Mouse (Mus musculus): ENCODE measurements around the gene Jmjd4. TPM values are rescaled to one million over a fixed set of nuclear protein-coding genes. Genes with fewer than 3 reads are reported as not detected.

The Jmjd4 gene
- polyA plus RNA-seq, 1 experiment from 2014 or later, result 13.9 TPM

DNA sequence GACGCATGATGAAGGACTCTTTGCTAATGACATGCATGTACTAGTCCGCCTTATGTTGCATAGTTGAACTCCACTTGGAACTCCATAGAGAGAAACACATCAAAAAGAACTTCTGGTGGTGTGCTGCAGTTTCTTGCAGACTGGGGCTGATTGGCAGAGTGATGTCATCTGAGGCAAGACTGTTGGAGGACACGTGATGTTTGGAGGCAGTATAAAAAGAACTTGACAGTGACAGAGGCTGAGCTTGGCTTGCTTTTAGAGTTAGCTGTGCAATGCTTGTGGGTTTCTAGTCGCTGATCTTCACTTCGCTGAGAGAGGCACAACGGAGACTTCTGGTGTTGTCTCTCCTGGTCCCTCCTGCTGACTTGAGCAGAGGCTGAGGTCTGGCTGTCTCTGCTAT lies 27.4 kb downstream of the Jmjd4 start:
- Histone ChIP-seq H3K27ac (no peak overlapping the region), H3K27me3 (no peaks in the 10 kb centered on the region), H3K9ac (no peak overlapping the region), H3K9me3 (replicated peaks) (no peaks in the 10 kb centered on the region), H3K36me3 (no peaks in the 10 kb centered on the region), H3K4me3 (replicated peaks) (no peak overlapping the region), H3K4me2 (no peak overlapping the region), H3K4me1 (no peaks in the 10 kb centered on the region)
- WGBS, result 68% methylated on average over 6 of the region's 6 CpGs
- ATAC-seq (replicated peaks; ENCODE audit: low FRiP score), result no peak

- 9% methylated on average over 2 of the region's 2 CpGs for WGBS
- H3K27me3 ChIP-seq, result no peaks in the 10 kb centered on the region
- H3K9ac ChIP-seq, result no peak overlapping the region
- H3K36me3 ChIP-seq, result peaks cover 32% of the 10 kb centered on the region
- H3K4me2 ChIP-seq, result no peak overlapping the region
- H3K9me3 ChIP-seq (replicated peaks), result no peaks in the 10 kb centered on the region
- H3K4me3 ChIP-seq (replicated peaks), result no peak overlapping the region
- ATAC-seq (replicated peaks; ENCODE audit: low FRiP score), result no peak
- no peaks in the 10 kb centered on the region for H3K4me1 ChIP-seq
- H3K27ac ChIP-seq, result no peak overlapping the region
Measured at GRCm38 (mm10) chr11:59483212-59483611, 33.4 kb downstream of the Jmjd4 start.

DNA sequence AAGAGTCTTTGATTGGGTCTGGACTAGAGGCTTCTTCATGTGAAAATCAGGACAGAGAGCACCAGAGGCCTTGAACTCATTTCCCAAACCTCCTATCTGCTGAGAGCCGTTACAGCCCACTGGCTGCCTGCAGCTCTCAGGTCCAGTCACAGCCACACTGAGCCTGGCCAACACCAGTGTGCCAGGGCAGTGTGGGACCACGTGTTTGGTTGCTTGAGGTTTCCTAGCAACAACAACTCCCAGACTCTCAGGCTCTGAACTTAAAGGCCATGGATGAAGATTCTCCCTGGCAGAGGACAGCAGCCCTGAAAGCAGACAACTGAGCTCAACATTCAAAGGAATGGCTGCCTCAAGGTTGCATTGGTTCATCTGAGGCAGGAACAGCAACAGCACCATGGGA lies 35.8 kb downstream of the Jmjd4 start:
- Histone ChIP-seq H3K4me3 (replicated peaks) (no peak overlapping the region), H3K9ac (no peak overlapping the region), H3K36me3 (peaks cover 56% of the 10 kb centered on the region), H3K9me3 (replicated peaks) (no peaks in the 10 kb centered on the region), H3K27ac (no peak overlapping the region), H3K4me2 (no peak overlapping the region), H3K27me3 (no peaks in the 10 kb centered on the region), H3K4me1 (no peaks in the 10 kb centered on the region)
- no peak for ATAC-seq (replicated peaks; ENCODE audit: low FRiP score)
- WGBS, result 51% methylated on average over 2 of the region's 2 CpGs

- Histone ChIP-seq H3K27ac (no peak overlapping the region), H3K27me3 (no peaks in the 10 kb centered on the region), H3K4me1 (no peaks in the 10 kb centered on the region), H3K4me3 (replicated peaks) (no peak overlapping the region), H3K4me2 (no peak overlapping the region), H3K9me3 (replicated peaks) (no peaks in the 10 kb centered on the region), H3K9ac (no peak overlapping the region), H3K36me3 (peaks cover 62% of the 10 kb centered on the region)
- ATAC-seq (replicated peaks; ENCODE audit: low FRiP score), result no peak
- 81% methylated on average over 8 of the region's 8 CpGs for WGBS
Measured at GRCm38 (mm10) chr11:59486222-59486621, 36.4 kb downstream of the Jmjd4 start.

DNA sequence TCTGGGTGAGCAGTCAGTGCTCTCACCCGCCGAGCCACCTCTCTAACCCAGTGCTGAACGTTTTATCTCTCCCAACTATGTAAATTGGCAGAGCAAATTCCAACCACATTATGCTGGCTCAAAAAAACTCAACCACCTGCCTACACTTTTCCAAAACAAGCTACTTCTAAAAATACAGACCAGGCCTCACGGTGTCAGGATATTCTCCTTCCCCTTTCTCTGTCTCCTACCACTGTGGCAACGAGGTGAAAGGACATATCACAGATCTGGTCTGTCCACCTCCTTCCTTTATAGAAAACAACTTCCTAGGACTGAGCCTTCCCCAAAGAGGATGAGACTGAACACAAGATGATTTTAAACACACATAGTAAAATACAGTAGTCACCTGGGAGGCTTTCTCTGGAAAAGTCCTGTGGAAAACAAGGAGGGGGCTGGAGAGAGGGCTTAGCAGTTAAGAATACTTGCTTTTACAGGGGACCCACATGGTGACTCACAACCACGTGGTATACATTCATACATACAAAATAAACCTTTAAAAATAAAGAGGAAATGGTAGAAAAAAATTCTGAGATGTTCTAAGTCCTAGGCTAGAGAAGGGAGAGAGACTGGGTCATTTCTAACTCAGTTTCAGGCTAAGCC lies 46.9 kb downstream of the Jmjd4 start:
- WGBS, result 85% methylated on average over 6 of the region's 6 CpGs

DNA sequence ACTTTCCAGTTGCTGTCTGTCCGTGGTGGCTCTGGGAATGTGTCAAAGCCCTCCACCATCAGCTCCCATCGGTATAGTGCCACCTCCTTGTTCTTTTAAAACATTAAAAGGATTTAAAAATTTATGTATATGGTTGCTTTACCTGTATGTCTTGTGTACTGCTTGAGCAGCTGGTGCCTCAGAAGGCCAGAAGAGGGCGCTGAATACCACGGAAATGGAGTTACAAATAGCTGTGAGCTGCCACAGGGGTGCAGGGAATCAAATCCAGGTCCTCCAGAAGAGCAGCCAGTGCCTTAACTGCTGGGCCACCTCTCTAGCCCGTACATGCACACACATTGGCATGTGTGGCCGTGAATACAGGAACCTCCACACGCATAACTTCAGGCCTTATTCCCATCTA lies 47.9 kb downstream of the Jmjd4 start:
- H3K27ac ChIP-seq, result no peak overlapping the region
- H3K4me2 ChIP-seq, result no peak overlapping the region
- no peaks in the 10 kb centered on the region for H3K9me3 ChIP-seq (replicated peaks)
- H3K4me1 ChIP-seq, result no peaks in the 10 kb centered on the region
- H3K9ac ChIP-seq, result no peak overlapping the region
- WGBS, result 93% methylated on average over 7 of the region's 7 CpGs
- ATAC-seq (replicated peaks; ENCODE audit: low FRiP score), result no peak
- H3K4me3 ChIP-seq (replicated peaks), result no peak overlapping the region
- no peaks in the 10 kb centered on the region for H3K27me3 ChIP-seq
- H3K36me3 ChIP-seq, result peaks cover 100% of the 10 kb centered on the region

More for the DNA sequence above, 46.9 kb downstream of the Jmjd4 start:
- Histone ChIP-seq H3K27me3 (no peaks in the 10 kb centered on the region), H3K36me3 (peaks cover 100% of the 10 kb centered on the region), H3K9me3 (replicated peaks) (no peaks in the 10 kb centered on the region), H3K4me2 (no peak overlapping the region), H3K4me1 (no peaks in the 10 kb centered on the region), H3K4me3 (replicated peaks) (no peak overlapping the region), H3K27ac (no peak overlapping the region), H3K9ac (no peak overlapping the region)
- no peak for ATAC-seq (replicated peaks; ENCODE audit: low FRiP score)

DNA sequence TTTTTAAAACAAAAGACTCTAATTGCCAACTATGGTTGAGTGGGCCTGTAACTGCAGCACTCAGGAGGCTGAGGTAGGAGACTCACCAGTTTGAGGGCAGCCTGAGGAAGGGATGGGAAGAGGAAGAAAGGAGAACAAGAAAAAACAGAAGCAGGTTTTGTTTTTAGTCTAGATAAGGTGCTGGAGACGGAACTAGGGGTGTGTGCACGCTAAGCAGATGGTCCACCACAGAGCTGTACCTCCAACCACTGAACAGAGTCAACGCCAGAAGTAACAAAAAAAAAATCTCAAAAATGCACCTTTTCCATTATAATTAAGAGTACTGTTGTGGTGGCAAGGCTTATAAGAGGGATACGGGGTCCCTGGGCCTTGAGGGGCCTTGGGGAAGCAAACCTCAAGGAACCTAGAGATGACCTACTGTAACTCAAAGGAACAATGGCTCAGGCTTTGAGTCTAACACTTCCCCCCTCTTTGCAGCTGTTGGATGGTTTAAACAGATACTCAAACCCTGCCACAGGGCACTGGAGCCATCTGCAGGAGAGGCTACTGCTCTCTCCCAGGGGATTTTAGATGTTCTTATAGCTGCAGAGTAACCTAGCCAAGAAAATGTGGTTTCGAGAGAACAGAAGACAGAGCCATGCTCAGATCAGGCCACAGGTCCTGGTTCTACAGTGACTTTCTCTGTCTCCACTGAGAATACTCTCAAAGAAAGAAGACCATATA lies 52.3 kb downstream of the Jmjd4 start:
- WGBS, result 92% methylated on average over 5 of the region's 5 CpGs
- peaks cover 74% of the 10 kb centered on the region for H3K36me3 ChIP-seq
- no peak overlapping the region for H3K9ac ChIP-seq
- no peaks in the 10 kb centered on the region for H3K27me3 ChIP-seq
- no peak for ATAC-seq (replicated peaks; ENCODE audit: low FRiP score)
- H3K27ac ChIP-seq, result no peak overlapping the region
- no peak overlapping the region for H3K4me2 ChIP-seq
- H3K9me3 ChIP-seq (replicated peaks), result no peaks in the 10 kb centered on the region
- peaks cover 16% of the 10 kb centered on the region for H3K4me1 ChIP-seq
- H3K4me3 ChIP-seq (replicated peaks), result no peak overlapping the region

GRCm38 (mm10) chr11:59505351-59505838 lies 55.5 kb downstream of the Jmjd4 start:
- peaks cover 31% of the 10 kb centered on the region for H3K4me1 ChIP-seq
- peak overlapping the region; percentile 75 for H3K4me2 ChIP-seq
- ATAC-seq (replicated peaks; ENCODE audit: low FRiP score), result peak; percentile 48
- peaks cover 54% of the 10 kb centered on the region for H3K36me3 ChIP-seq
- peak overlapping the region; percentile 91 for H3K4me3 ChIP-seq (replicated peaks)
- WGBS, result under 1% methylated on average over 21 of the region's 21 CpGs
- no peaks in the 10 kb centered on the region for H3K27me3 ChIP-seq
- H3K9ac ChIP-seq, result peak overlapping the region; percentile 97
- peak overlapping the region; percentile 98 for H3K27ac ChIP-seq
- no peaks in the 10 kb centered on the region for H3K9me3 ChIP-seq (replicated peaks)

DNA sequence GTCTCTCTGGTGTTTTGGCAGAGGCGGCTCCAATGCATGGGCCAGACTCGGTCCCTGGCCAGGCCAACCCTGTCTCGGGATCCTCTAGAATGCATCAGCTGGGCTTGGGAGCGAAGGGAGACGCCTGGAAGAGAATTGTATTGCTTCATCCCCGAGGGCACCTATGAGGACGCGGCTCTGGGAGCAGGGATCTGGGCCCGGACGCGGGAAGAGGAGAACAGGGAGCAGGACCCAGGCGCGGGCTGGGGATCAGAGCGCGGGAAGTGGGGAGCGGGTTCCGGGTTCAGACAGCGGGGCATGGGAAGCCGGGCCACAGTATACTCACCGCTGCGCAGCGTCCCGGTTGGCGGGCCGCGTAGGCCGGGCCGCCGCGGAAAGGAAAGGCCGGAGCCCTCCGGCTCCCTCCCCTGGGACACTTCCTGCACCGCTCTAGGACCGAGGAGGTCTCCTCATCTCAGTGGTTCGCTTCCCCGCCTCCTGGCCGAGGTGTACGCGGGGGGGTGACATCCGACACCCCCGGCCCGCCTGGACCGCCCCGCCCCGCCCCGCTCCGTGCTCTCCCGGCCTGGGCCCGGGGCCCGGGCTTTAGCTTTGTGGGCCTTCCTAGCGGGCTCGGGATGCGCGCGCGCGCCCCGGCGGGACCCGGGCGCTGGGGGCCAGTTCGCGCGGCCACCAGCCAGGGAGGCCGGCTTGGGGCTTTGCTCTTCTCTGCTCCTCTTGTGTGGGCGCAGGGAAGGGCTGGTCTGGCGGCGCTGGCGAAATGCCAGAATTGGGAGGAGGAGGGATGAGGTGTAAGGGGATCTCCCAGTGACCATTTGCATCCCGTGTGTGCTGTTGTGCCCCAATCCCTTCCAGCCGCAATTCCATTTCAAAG lies 56.2 kb downstream of the Jmjd4 start:
- H3K27ac ChIP-seq, result peak overlapping the region; percentile 98
- peak overlapping the region; percentile 75 for H3K4me2 ChIP-seq
- ATAC-seq (replicated peaks; ENCODE audit: low FRiP score), result peak; percentile 95
- under 1% methylated on average over 61 of the region's 71 CpGs for WGBS
- peaks cover 31% of the 10 kb centered on the region for H3K4me1 ChIP-seq
- no peaks in the 10 kb centered on the region for H3K27me3 ChIP-seq
- H3K36me3 ChIP-seq, result peaks cover 53% of the 10 kb centered on the region
- peak overlapping the region; percentile 91 for H3K4me3 ChIP-seq (replicated peaks)
- no peaks in the 10 kb centered on the region for H3K9me3 ChIP-seq (replicated peaks)
- peak overlapping the region; percentile 97 for H3K9ac ChIP-seq

DNA sequence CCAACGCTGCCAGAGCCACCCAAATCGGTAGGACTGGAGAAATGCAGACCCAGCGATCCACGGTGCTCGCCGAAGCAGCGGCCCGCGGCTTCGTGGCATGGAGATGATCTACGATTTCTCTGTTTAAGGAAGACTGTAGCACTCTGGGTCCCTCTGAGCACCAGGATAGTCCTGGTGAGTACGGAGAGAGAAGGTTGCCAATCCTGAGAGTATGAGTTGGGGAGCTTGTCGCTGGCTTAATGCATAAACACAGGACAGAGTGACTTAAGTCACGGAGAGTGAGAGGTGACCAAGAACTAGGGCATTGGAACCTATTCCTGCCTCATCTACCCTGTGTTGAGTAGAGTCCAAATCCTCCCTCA lies 56.8 kb downstream of the Jmjd4 start:
- peak; percentile 7; the same call in 1 of the 2 replicates for ATAC-seq (replicated peaks; ENCODE audit: low FRiP score)
- peaks cover 51% of the 10 kb centered on the region for H3K36me3 ChIP-seq
- no peaks in the 10 kb centered on the region for H3K9me3 ChIP-seq (replicated peaks)
- peak overlapping the region; percentile 97 for H3K9ac ChIP-seq
- H3K4me3 ChIP-seq (replicated peaks), result peak overlapping the region; percentile 91
- peak overlapping the region; percentile 75 for H3K4me2 ChIP-seq
- H3K4me1 ChIP-seq, result peaks cover 31% of the 10 kb centered on the region
- H3K27ac ChIP-seq, result peak overlapping the region; percentile 98
- no peaks in the 10 kb centered on the region for H3K27me3 ChIP-seq
- under 1% methylated on average over 14 of the region's 14 CpGs for WGBS
